Comparison of ENCODE assay signal across 13 mouse cellular contexts in genomic region chr1:155322183-155322582, GRCm38 (mm10).
A peak's percentile ranks its signal among the peaks of the same experiment; 100 is the strongest.
DNase-seq lines count a peak whose midpoint lies in the region; ATAC-seq and TF ChIP-seq lines count a peak whose summit lies in the region.
"Had no signal": no experiment of that assay in that cellular context is flagged by ENCODE, and none has a peak within 500 bp of the region (broad histone marks: within the 10 kb centered on the region; RNA-seq: fewer than 3 reads in every experiment).

No protein-coding gene starts in this region.

- H3K27me3 ChIP-seq in lung, postnatal 0 days (replicated peaks; ENCODE audit: insufficient read depth, low read length): no peaks in the 10 kb centered on the region
- H3K27me3 ChIP-seq: forebrain, embryonic 13.5 days; hindbrain, embryonic 15.5 days; megakaryocyte, embryonic 14.5 days had no signal

- H3K27ac ChIP-seq in layer of hippocampus, adult 2 months: no peak overlapping the region
- H3K27ac ChIP-seq in lung, postnatal 0 days (ENCODE audit: low read length): no peak overlapping the region
- H3K27ac ChIP-seq: forebrain, embryonic 13.5 days; hindbrain, embryonic 15.5 days; limb, embryonic 10.5 days had no signal

- DNase-seq in layer of hippocampus, adult 9-11 months: peak; percentile 21
- DNase-seq in layer of hippocampus, adult 2 months (ENCODE audit: low spot score in 2 of 2): no peak
- DNase-seq in MEL-GATA-1-ER (ENCODE audit: extremely low read depth, low read depth): peak; percentile 39
- DNase-seq in lung, postnatal 0 days (ENCODE audit: low spot score): peak; percentile 58
- DNase-seq in thymus, postnatal 0 days (ENCODE audit: low spot score): peak; percentile 19
- no peak for DNase-seq in layer of hippocampus, postnatal 36 days
- no peak for DNase-seq in left cerebral cortex, adult 11 months (ENCODE audit: low spot score)
- DNase-seq in kidney, adult 9 months: no peak
- DNase-seq: right cerebral cortex, postnatal 4 days had no signal

- TF ChIP-seq CTCF in layer of hippocampus, adult 2 months (conservative IDR thresholded peaks at IDR 0.05): no peak
- TF ChIP-seq CTCF in lung, postnatal 0 days (IDR thresholded peaks at IDR 0.05): no peak

- no peak overlapping the region for H3K9ac ChIP-seq in lung, postnatal 0 days (replicated peaks; ENCODE audit: low read depth)
- H3K9ac ChIP-seq: forebrain, embryonic 13.5 days; hindbrain, embryonic 15.5 days had no signal

- H3K4me3 ChIP-seq in layer of hippocampus, adult 2 months: no peak overlapping the region
- no peak overlapping the region for H3K4me3 ChIP-seq in lung, postnatal 0 days (ENCODE audit: low read depth, low read length)
- H3K4me3 ChIP-seq: forebrain, embryonic 13.5 days; hindbrain, embryonic 15.5 days; limb, embryonic 10.5 days; megakaryocyte, embryonic 14.5 days had no signal

- no peak for TF ChIP-seq EP300 in lung, postnatal 0 days (IDR thresholded peaks at IDR 0.05)

- H3K4me1 ChIP-seq in lung, postnatal 0 days (ENCODE audit: insufficient read depth, low read depth, low read length): no peaks in the 10 kb centered on the region
- H3K4me1 ChIP-seq: limb, embryonic 10.5 days had no signal

- H3K36me3 ChIP-seq in lung, postnatal 0 days (ENCODE audit: insufficient read depth, low read length): peaks cover 4% of the 10 kb centered on the region; the same call in 1 of the 2 replicates
- H3K36me3 ChIP-seq: limb, embryonic 10.5 days had no signal

- ATAC-seq in lung, postnatal 0 days: peak; percentile 30; the same call in 1 of the 2 replicates
- ATAC-seq: forebrain, embryonic 13.5 days had no signal

- 33% methylated on average over 1 of the region's 1 CpGs for WGBS in lung, postnatal 0 days

- H3K9me3 ChIP-seq in lung, postnatal 0 days (ENCODE audit: low read length): no peaks in the 10 kb centered on the region
- H3K9me3 ChIP-seq: forebrain, embryonic 13.5 days; hindbrain, embryonic 15.5 days; limb, embryonic 10.5 days; megakaryocyte, embryonic 14.5 days had no signal

- H3K4me2 ChIP-seq in lung, postnatal 0 days (replicated peaks; ENCODE audit: low read depth, low read length): no peak overlapping the region
- H3K4me2 ChIP-seq: forebrain, embryonic 13.5 days; hindbrain, embryonic 15.5 days had no signal

Comparison
In these comparisons a context has a peak if more than half of its experiments do, and no peak if none do; other contexts are left out.
1. DNase-seq: peak in layer of hippocampus, adult 9-11 months (single experiment), MEL-GATA-1-ER (single experiment), lung, postnatal 0 days (single experiment) and thymus, postnatal 0 days (single experiment); none in layer of hippocampus, adult 2 months (0 of 2), layer of hippocampus, postnatal 36 days (0 of 2), left cerebral cortex, adult 11 months (single experiment) and kidney, adult 9 months (single experiment).